Mouse (Mus musculus) hindbrain, postnatal 0 days (tissue): ENCODE measurements around the gene Isy1. TPM values are rescaled to one million over a fixed set of nuclear protein-coding genes. Genes with fewer than 3 reads are reported as not detected.
A peak's percentile ranks its signal among the peaks of the same experiment; 100 is the strongest.

ENCODE experiments used
- ATAC-seq: fragments of 200-750 bp; cut with Nextera tagmentation; 2 replicates; pipeline ENCODE4 v1.8.0; 2017; ENCODE audit warnings: mild to moderate bottlenecking, moderate TSS enrichment, moderate library complexity
- DNase-seq: peaks from one replicate; pipeline ENCODE4 v3.0.0-alpha.2; 2015; ENCODE audit warnings: low spot score
- H3K27ac ChIP-seq: fragments of 300-500 bp; sonication (generic); 2 replicates; pipeline ENCODE4 v1.5.1; 2014; ENCODE audit warnings: mild to moderate bottlenecking
- H3K27me3 ChIP-seq: fragments of 300-500 bp; sonication (generic); 2 replicates; pipeline ENCODE4 v1.6.1; 2014; ENCODE audit warnings: low read length, mixed read lengths; ENCODE audit not compliant: insufficient read depth
- H3K36me3 ChIP-seq: fragments of 300-500 bp; sonication (generic); 2 replicates; pipeline ENCODE4 v1.6.1; 2014; ENCODE audit warnings: low read length, mixed read lengths; ENCODE audit not compliant: insufficient read depth
- H3K4me1 ChIP-seq: fragments of 300-500 bp; sonication (generic); 2 replicates; pipeline ENCODE4 v1.6.1; 2014; ENCODE audit warnings: antibody characterized with exemption, low read length, mixed read lengths; ENCODE audit not compliant: insufficient read depth
- H3K4me2 ChIP-seq: fragments of 300-500 bp; sonication (generic); 2 replicates; pipeline ENCODE4 v1.6.1; 2014; ENCODE audit warnings: low read depth, mild to moderate bottlenecking, low read length, moderate library complexity, mixed read lengths
- H3K4me3 ChIP-seq: fragments of 300-500 bp; sonication (generic); 2 replicates; pipeline ENCODE4 v1.5.1; 2014; ENCODE audit warnings: low read length
- H3K9ac ChIP-seq: fragments of 300-500 bp; sonication (generic); replicated peaks from 2 replicates; pipeline ENCODE4 v1.6.1; 2014; ENCODE audit warnings: mild to moderate bottlenecking, low read length, moderate library complexity, mixed read lengths
- H3K9me3 ChIP-seq: fragments of 300-500 bp; sonication (generic); 2 replicates; pipeline ENCODE4 v1.6.1; 2016; ENCODE audit warnings: low read length, mixed read lengths
- CTCF ChIP-seq: IDR thresholded peaks from 2 replicates; pipeline ENCODE4 v1.5.1; 2016; ENCODE audit warnings: antibody characterized with exemption, control low read depth, low read depth
- WGBS: fragments of 180-500 bp; shearing (Covaris S2); extraction: QIAGEN DNeasy Blood & Tissue Kit; methylation state at CpG from one replicate; pipeline ENCODE4 v1.1.7; 2014; 5-methylcytosine and 5-hydroxymethylcytosine counted together
- polyA plus RNA-seq: library from polyadenylated mRNA; unstranded; fragments of >200 nt; fragmentation: Nextera tagmentation; extraction: Ambion mirVana; gene quantifications from 2 replicates; pipeline ENCODE4 v1.2.1, GENCODE M21; 2015
- total RNA-seq: library from RNA; depleted of rRNA; stranded (reverse); fragments of >200 nt; gene quantifications from 2 replicates; pipeline ENCODE4 v1.2.3, GENCODE M21; 2014

Isy1 gene
- total and polyA plus RNA-seq, 2 experiments from 2014 or later, result 11.3 to 27.4 TPM

- 79% methylated on average over 10 of the region's 10 CpGs for WGBS
- Histone ChIP-seq H3K27me3 (no peaks in the 10 kb centered on the region), H3K9me3 (no peaks in the 10 kb centered on the region), H3K9ac (no peak overlapping the region), H3K4me1 (no peaks in the 10 kb centered on the region), H3K4me3 (no peak overlapping the region), H3K4me2 (no peak overlapping the region), H3K36me3 (no peaks in the 10 kb centered on the region), H3K27ac (no peak overlapping the region)
- ATAC-seq, result no peak
- DNase-seq, result no peak
- no peak for TF ChIP-seq CTCF
Observed at GRCm38 (mm10) chr6:87780546-87781301, 57.9 kb downstream of the Isy1 start.

- no peaks in the 10 kb centered on the region for H3K27me3 ChIP-seq
- no peak overlapping the region for H3K9ac ChIP-seq
- H3K27ac ChIP-seq, result no peak overlapping the region
- ATAC-seq, result peak; percentile 24; the same call in 1 of the 2 replicates
- H3K36me3 ChIP-seq, result no peaks in the 10 kb centered on the region
- 85% methylated on average over 11 of the region's 11 CpGs for WGBS
- H3K9me3 ChIP-seq, result no peaks in the 10 kb centered on the region
- H3K4me3 ChIP-seq, result no peak overlapping the region
- no peak for DNase-seq
- no peak overlapping the region for H3K4me2 ChIP-seq
- no peaks in the 10 kb centered on the region for H3K4me1 ChIP-seq
- TF ChIP-seq CTCF, result peak; percentile 19; the same call in 1 of the 2 replicates
Observed at GRCm38 (mm10) chr6:87779174-87780165, 59.1 kb downstream of the Isy1 start.

GRCm38 (mm10) chr6:87778294-87779173 lies 60.1 kb downstream of the Isy1 start:
- Histone ChIP-seq H3K27me3 (no peaks in the 10 kb centered on the region), H3K36me3 (no peaks in the 10 kb centered on the region), H3K4me3 (no peak overlapping the region), H3K4me2 (no peak overlapping the region), H3K4me1 (no peaks in the 10 kb centered on the region), H3K27ac (no peak overlapping the region), H3K9ac (no peak overlapping the region), H3K9me3 (no peaks in the 10 kb centered on the region)
- no peak for ATAC-seq
- DNase-seq, result no peak
- 66% methylated on average over 11 of the region's 11 CpGs for WGBS
- no peak for TF ChIP-seq CTCF

GRCm38 (mm10) chr6:87777842-87778241 lies 60.8 kb downstream of the Isy1 start, which contains the start of gene Gp9:
TSS of gene Gp9 (plus strand) at chr6:87778072.
- no peaks in the 10 kb centered on the region for H3K4me1 ChIP-seq
- H3K4me2 ChIP-seq, result no peak within 1 kb of the TSS
- no peaks in the 10 kb centered on the region for H3K27me3 ChIP-seq
- no peak for ATAC-seq
- no peak for DNase-seq
- 79% methylated on average over 2 of the region's 2 CpGs for WGBS
- H3K9me3 ChIP-seq, result no peaks in the 10 kb centered on the region
- no peak within 1 kb of the TSS for H3K27ac ChIP-seq
- no peaks in the 10 kb centered on the region for H3K36me3 ChIP-seq
- no peak within 1 kb of the TSS for H3K9ac ChIP-seq
- no peak for TF ChIP-seq CTCF
- H3K4me3 ChIP-seq, result no peak within 1 kb of the TSS

GRCm38 (mm10) chr6:87776663-87777062 lies 61.9 kb downstream of the Isy1 start:
- Histone ChIP-seq H3K36me3 (no peaks in the 10 kb centered on the region), H3K27me3 (no peaks in the 10 kb centered on the region), H3K27ac (no peak overlapping the region), H3K4me3 (no peak overlapping the region), H3K9me3 (no peaks in the 10 kb centered on the region), H3K9ac (no peak overlapping the region), H3K4me2 (no peak overlapping the region), H3K4me1 (no peaks in the 10 kb centered on the region)
- no peak for DNase-seq
- no peak for ATAC-seq
- TF ChIP-seq CTCF, result no peak
- WGBS, result 80% methylated on average over 1 of the region's 1 CpGs

- no peak for DNase-seq
- TF ChIP-seq CTCF, result no peak
- 76% methylated on average over 3 of the region's 3 CpGs for WGBS
- H3K4me1 ChIP-seq, result no peaks in the 10 kb centered on the region
- no peak overlapping the region for H3K4me3 ChIP-seq
- no peak for ATAC-seq
- H3K27me3 ChIP-seq, result no peaks in the 10 kb centered on the region
- H3K27ac ChIP-seq, result no peak overlapping the region
- no peaks in the 10 kb centered on the region for H3K9me3 ChIP-seq
- H3K4me2 ChIP-seq, result no peak overlapping the region
- H3K36me3 ChIP-seq, result no peaks in the 10 kb centered on the region
- no peak overlapping the region for H3K9ac ChIP-seq
Observed at GRCm38 (mm10) chr6:87775588-87776245, 62.9 kb downstream of the Isy1 start.
